Mouse (Mus musculus) frontal cortex, postnatal 14 days (tissue): ENCODE data around the gene Cnst.

ENCODE experiments used
- DNase-seq, 2 experiments: peaks; one replicate each; pipeline ENCODE4 v3.0.0; 2022; ENCODE audit warnings: low spot score in 2 of 2

Gene Cnst

DNA sequence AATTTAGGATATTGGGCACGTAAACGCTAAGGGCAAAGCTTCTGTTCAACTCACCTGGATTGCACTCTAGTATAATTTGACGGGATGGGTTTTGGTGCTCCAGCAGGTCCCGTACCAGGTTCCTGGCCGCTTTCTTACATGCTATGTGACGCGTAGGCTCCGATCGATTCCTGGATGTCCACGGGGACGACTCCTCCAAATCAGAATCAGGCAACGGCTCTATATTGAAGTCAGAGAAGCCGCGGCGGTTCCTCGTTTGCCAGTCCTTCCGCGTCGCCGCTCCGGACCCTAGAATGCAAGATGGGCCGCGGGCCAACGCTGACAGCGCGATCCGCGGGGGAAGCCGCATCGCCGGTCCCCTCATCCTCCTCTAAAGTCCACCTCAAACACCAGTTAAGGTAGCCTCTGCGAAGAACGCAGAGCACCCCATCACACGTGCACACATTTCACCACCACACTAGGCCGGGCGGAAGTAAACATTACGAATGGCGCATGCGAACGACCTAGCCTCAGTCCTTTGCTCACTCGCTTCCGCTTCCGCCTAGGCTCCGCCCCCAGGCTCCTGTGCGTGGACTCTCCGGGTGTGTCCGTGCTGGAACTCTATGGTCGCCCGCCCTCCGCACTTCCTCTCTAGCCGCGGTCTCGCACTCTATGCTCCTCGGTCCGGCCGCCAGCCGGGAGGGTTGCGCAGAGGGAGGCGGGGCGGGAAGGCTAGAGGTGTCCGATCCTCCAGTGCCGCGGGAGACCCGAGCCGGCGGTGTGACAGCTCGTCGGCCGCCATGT is at the start of gene Cnst, which contains the start of gene Tfb2m:
Gene Cnst (plus strand): TSS at position 603 of the 783 bp plus-strand sequence.
Gene Tfb2m (minus strand): TSS at position 500 of the 783 bp plus-strand sequence.
- peak; percentile 95 to 96 for DNase-seq

DNA sequence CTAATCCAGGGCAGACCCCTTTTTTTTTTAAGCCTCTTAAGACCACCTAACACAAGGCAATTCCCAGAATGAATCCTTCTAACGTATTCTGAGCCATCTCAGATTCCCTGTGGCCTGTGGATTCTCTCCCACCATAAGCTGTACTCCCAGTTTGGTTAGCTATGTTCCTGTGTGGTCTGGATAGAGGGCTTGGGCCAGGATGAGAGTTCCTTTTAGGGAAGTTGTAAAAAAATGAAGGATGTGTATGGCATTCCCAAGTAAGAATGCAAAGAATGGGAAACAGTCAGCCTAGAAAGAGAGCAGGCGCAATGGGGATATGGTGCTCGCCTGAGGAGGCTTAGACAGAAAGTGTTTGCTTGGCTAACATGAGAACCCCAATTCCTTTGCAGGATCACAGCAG is 46.9 kb upstream of the Cnst start:
- no peak for DNase-seq

DNA sequence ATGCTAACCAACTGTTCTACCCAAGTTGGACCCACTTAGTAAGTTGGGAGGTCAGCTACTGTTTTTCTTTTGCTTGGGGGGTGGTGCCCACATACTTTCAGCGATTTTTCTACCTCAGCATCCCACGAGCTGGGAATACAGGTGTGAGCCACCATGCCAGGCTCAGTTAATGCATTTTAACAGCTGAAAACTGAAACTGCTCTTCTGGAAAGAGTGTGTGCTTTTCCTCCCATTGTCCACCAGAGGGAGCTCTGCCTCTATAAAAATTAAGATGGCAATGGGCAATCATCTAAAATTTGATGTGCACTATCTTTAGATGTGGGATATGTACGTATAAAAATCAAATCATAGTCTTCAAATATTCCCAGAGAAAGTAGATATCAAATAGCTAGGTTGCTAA is 43.6 kb upstream of the Cnst start:
- DNase-seq = no peak

DNA sequence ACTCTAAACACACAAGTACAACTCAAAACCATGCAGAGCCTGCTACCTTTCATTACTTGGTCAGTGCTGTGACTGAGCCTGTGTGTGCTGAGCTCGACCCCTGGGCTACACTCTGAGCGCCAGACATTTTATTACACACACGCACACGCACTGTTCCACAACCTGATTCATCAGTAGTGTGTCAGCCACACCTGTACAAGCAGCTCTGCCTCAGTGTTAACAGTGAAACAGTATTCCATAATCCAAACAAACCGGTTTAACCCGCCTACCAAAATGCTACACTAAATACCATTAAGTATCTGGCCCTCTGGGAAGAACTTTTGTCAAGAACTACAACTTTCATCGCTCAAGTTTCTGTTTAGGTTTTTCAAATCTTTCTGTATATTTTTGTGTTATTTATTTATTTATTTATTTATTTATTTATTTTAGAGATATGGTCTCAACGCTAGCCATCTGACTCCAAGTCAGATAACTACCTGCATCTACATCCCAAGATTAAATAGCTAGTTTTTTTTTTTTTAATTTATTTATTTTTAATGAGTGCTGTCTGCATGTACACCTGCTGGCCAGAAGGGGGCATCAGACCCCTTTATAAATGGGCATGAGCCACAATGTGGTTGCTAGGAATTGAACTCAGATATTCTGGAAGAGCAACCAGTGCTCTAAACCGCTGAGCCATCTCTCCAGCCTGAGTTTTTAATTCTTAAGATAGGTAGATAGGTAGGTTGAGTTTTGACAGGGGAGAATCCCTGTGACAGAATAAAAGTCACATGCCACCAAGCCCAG is 39.4 kb upstream of the Cnst start:
- no peak for DNase-seq

DNA sequence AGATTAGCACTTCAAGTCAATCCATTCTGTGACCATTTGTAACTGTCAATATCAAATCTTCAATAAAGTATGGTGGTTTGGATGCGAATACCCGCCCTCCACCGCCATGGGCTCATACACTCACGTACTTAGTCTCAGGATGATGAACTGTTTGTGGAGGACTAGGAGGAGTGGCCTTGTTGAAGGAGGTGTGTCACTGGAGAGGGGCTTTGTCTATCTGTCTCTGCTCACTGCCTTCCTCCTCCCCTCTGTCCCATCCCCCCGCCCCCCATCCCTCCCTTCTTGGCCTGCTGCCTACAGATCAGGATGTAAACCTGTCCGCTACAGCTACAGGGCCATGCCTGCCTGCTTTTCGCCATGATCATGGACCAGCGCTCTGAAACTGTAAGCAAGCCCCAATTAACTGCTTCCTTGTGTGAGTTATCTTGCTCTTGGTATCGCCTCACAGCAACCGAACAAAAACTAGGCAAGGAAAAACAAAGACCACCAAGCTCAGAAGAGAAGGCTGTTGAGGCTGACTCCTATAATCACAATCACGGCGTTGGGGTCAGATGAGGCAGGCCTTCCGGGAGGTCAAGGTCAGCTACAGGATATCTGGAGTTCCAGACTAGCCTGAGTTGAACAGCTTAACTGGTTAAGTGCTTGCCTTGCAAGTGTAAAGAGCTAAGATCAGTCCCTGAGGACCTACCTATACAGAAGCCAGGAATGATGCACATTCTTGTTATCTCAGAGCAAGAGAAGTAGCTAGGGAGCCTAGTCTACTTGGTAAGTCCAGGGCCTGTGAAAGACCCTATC is 35.4 kb upstream of the Cnst start:
- no peak for DNase-seq

DNA sequence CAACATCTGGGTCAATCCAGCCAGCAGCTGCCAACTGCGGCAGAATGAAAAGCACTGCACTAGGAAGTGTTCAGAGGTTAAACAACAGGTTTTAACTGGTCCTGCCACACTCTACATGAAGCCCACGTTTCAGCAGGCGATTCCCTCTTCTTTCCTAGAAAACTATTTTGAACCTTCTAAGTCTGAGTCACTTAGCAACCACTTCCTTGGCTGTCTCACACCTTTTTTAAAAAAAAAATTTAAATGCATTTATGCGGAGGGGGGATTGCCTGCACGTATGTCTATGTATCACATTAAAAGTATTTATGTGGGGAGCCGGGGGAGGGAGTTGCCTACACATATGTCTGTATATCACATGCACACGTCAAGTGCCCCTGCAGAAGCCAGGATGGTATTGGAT is 34.3 kb upstream of the Cnst start:
- DNase-seq = no peak

DNA sequence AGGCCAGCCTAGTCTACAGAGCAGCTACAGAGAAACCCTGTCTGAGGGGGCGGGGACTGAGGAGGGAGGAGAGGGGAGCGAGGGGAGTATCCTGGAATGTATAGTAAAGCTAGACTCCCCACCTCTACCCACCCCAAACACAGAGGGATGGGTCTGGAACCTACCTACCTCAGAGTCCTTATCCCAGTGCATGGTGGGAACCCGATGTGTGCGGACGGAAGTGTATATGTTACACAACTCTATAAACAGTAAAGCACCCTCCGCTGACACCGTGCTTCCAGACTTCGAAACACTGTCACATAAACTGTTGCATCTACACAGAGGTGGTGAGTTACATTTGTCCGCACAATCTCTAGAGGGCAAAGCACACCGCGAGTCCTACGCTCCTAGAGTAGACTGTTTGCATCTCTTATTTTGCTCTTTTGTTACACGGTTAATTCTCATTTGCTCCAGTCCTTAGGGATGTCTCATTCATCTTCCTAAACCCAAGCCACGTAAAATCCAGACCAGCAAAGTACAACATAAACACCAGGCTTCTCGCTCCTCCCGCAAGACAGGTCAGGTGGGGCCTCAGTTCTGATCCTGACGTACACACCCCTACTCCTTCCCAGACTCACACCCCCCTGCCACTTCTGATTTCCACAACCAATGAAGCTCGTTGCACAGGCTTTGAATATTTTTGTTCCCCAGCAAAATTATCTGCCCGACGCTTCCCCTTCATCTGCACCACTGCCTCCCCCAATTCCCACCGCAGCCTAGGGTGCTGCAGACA is 29.0 kb upstream of the Cnst start:
- DNase-seq = no peak

DNA sequence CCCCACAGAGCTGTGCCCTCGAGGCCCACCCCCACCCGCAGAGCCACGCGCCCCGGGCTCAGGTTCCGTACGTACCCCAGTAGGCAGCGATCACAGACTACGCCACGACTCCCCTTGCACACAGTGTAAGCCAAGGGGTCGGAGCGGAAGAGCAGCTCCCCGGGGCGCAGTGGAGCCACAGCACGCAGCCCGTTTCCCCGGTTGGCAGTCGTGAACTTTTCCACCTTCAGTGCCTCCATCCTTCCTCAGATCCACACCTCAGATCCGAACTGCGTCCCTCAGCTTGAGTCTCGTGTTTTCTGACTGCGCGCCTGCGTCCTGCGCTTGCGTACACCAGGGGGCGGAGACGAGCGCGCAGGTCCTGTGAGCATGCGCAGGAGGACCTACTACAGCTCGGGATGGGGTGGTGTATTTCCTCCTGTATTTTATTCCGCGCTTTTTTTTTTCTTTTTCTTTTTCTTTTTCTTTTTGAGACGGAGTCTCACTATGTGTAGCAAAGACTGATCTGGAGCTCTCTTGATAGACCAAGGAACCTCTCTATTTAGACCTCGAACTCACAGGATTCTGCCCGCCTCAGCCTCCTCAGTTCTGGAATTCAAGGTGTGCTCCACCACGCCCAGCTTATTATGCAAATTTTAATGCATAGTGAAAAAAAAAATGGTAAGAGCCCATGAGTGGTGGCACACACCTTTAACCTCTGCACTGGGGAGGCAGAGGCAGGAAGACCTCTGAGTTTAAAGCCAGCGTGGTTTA is 28.3 kb upstream of the Cnst start, which contains the start of gene Smyd3:
Gene Smyd3 (minus strand): TSS at position 329 of the 753 bp plus-strand sequence.
- DNase-seq = peak; percentile 60 to 73

DNA sequence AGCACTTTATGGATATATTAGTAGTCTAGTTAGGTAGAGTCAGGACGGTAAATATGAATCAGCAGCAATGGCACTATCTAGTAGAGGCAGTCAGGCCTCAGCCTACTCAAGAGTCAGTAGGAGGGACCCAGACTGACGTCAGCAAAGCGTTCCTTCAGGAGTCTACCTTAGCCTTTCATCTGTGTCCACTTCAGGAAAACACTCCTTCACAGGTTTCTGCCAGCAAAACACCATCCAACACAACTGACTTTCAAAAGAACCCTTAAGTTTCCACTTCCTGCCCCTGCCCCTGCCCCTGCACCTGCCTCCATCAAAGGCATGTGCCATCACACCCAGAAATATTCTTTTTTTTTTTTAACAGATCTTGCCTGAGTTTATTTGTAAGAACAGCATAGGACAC is 26.3 kb upstream of the Cnst start:
- no peak for DNase-seq

DNA sequence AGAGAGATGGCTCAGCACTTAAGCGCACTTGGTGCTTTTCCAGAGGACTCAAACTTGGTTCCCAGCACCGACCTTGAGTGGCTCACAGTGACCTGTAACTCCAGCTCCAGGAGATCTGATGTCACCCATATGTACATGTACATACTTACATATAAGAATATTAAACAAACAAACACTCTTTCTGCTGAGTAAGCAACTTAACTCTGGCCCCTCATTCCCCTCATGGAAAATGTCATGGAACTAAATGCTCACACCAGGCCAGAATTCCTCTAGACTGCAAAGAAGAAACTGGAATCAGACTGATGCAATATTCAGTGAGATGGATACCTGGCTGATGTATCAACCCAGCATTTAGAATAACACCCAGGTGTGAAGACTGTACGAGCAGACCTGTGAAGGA is 7.1 kb upstream of the Cnst start:
- no peak for DNase-seq

DNA sequence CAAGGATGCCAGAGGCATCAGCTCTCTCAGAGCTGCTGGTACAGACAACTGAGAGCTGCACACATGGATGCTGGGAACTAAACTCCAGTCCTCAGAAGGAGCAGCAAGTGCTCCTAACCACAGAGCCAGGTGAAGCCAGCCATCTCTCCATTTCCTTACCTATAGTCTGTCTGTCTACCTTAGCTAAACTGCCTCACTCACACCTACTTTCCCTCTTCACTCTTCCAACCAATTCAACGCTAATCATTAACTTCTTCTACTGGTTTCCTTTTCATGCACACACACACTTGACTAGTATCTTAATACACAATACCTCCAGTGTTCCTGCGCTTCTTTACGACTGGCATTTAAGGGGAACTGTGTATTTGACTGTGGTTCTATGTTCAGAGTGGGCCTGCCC is 6.3 kb upstream of the Cnst start:
- no peak for DNase-seq

DNA sequence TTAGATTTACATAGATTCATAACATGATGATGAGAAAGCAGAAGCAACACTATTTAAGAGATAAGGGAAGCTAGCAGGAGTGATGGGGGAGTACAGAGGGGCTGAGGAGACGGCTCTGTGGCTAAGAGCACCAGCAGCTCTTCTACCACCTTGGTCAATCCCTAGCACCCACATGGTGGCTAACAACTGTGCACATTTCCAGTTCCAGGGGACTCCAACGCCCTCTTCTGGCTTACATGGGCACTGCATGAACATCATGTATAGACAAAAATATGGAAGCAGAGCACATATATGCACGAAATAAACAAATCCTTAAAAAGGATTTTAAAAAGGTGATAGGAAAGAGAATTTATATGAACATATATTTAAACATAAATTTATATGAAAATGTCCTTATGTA is 4.7 kb upstream of the Cnst start:
- no peak for DNase-seq

DNA sequence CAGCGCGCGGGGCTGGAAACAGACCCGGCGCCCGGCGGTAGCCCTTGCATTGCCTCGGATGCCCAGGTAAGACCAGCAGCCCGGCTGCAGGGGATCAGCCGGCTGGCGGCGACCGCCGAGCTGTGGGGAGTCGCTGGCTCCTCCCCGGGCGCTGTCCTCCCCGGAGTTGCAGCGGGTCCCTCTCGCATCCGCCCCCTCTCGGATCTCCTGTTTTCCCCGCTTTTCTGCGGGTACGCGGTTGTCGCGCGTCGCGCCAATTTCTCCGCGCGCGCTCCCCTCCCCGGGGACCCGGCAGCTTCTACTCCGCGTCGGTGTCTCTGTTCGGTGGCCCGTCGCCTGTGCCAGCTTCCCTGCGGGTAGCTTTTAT is 364 bp downstream of the Cnst start:
- no peak for DNase-seq

DNA sequence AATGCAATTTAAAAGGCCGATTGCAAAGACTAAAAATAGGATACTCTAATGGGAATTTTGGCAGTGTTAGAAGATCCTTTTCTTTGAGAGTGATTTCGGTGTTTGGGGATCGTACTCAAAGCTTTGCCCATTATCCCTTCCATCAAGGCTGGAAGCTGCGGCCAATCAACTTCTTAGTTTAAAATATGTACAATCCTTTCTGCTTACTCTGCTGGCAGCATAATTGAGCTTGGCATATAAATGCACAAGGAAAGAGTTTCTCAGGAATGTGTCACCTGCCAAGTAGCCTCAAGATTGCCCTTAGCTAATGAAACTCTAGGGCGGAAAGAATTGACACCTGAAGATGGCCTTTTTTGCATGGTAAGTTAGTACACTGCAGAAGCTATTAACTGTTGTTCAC is 1.0 kb downstream of the Cnst start:
- no peak for DNase-seq

DNA sequence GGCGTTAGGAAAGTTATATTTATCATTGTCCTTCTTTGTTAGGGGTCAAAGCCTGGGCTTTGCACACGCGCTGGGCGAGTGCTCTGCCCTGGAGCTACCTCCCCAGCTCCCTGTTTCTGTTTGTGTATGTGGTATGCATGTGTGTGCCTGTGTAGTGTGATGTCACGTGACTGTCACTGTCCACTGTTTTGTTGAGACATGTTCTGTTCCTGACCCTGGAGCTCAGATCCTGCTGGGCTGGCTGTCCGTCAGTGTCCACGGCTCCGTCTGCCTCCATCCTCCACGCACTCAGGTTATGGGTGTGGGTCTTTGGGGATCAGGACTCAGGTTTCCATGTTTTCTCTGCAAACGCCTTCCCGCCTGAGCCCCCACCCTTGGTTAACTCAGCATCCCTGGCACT is 2.0 kb downstream of the Cnst start:
- no peak for DNase-seq

DNA sequence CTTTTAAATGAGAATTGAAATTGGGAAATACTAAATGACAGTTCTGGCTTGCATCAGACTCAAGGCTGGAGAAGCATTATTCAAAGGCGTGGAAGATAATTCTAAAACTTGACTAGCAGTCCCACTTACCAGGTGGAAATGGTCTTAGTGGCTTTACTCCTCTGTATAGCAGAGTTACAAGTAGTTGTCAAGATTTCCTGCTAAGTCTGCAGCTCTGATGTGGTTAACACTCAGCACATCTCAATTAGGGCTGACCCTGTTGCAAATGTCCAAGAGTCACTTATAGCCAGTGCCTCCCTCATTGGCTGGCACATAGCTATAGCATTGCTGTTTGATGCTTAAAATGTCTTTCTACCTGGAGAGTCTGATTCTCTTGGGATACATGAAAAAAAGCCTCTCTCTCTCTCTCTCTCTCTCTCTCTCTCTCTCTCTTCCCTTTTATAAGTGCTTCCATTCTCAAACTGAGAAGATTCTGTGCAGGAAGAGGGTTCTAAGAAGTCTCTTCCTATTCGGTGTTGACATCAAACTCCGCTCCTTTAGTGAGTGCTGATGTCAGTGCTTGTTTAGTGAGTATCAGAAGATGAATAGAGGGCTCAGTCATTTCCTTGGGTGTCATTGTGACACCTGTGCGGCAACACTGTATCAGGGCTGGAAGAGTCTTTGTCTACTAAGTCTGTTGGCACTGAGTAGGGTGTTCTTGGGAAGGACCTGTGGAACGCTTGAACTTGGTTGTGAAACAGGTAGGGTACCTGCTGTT is 3.0 kb downstream of the Cnst start:
- no peak for DNase-seq

DNA sequence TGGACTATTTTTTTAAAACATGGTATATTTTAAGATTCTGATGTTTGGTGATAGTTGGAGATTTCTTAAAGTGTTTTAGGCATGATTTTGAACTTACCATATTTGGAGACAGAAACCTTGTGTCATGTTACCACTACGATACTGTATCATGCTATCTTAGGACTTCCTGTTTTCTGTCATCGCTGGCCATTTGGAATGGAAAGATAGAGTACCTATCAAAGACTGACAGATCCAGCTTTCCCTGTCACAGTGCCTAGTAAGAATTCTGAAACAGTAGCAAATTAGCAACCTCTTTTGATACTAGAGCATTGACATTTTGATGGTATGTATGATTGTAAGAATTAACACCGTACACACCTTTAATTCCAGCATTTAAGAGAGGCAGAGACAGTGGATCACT is 5.2 kb downstream of the Cnst start:
- no peak for DNase-seq

DNA sequence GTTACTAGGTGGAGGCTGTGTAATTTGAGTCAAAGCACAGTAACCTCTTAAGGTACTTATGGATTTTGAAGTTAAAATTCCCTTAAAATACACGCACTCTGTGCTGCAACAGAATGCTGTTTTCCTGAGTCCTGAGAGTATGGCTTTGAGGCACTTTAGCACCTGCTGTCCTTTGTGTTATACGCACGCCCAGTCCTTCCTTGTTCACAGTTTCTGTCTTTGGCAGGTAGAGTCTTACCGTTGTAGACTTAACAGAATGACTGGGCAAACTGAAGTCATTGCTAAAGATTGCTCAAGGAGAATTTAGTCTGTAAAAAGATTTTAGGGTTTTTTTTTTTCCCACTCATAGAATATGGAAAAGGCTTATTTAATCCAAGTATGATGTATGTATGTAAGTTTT is 5.8 kb downstream of the Cnst start:
- no peak for DNase-seq

DNA sequence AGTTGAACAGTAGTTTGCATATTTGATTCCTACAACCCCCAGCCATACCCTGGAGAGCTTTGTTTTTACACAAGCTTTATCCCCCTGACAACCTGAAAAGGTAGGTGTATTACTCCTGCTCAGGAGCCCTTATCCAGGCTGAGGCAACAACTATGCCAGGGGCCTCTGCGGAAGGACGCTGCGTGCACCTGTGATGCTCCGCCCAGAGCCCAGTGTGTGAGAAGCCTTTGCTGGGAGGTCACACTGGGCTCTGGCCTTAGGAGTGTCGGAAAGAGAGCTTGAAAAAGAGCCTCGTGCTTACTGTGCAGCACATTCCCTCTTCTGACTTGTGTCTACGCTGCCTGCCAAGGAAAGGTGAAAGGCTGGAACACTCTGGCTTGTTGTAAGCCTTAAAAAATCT is 6.6 kb downstream of the Cnst start:
- DNase-seq = no peak
